Mouse (Mus musculus): ENCODE data around the gene Gm20431. TPM values are rescaled to one million over a fixed set of nuclear protein-coding genes. Genes with fewer than 3 reads are reported as not detected.

The Gm20431 gene
- polyA plus RNA-seq, 1 experiment from 2014 or later: 9.8 TPM

GRCm38 (mm10) chr2:167694963-167695362 is 33.7 kb upstream of the Gm20431 start:
- WGBS: 93% methylated on average over 7 of the region's 7 CpGs
- Histone ChIP-seq H3K4me3 (replicated peaks) (no peak overlapping the region), H3K9ac (replicated peaks) (no peak overlapping the region), H3K36me3 (no peaks in the 10 kb centered on the region), H3K9me3 (no peaks in the 10 kb centered on the region), H3K27ac (no peak overlapping the region), H3K27me3 (peaks cover 29% of the 10 kb centered on the region), H3K4me2 (replicated peaks) (no peak overlapping the region), H3K4me1 (replicated peaks) (peaks cover under 1% of the 10 kb centered on the region)
- ATAC-seq: no peak

GRCm38 (mm10) chr2:167694244-167694643 is 32.9 kb upstream of the Gm20431 start:
- no peak overlapping the region for H3K4me3 ChIP-seq (replicated peaks)
- no peak overlapping the region for H3K9ac ChIP-seq (replicated peaks)
- ATAC-seq: no peak
- H3K9me3 ChIP-seq: no peaks in the 10 kb centered on the region
- WGBS: 65% methylated on average over 1 of the region's 1 CpGs
- H3K4me1 ChIP-seq (replicated peaks): peaks cover 8% of the 10 kb centered on the region
- no peak overlapping the region for H3K4me2 ChIP-seq (replicated peaks)
- H3K36me3 ChIP-seq: no peaks in the 10 kb centered on the region
- no peak overlapping the region for H3K27ac ChIP-seq
- peaks cover 36% of the 10 kb centered on the region for H3K27me3 ChIP-seq

GRCm38 (mm10) chr2:167693540-167693939 is 32.2 kb upstream of the Gm20431 start:
- Histone ChIP-seq H3K9me3 (no peaks in the 10 kb centered on the region), H3K9ac (replicated peaks) (no peak overlapping the region), H3K27ac (no peak overlapping the region), H3K4me1 (replicated peaks) (peaks cover 11% of the 10 kb centered on the region), H3K4me2 (replicated peaks) (no peak overlapping the region), H3K36me3 (no peaks in the 10 kb centered on the region), H3K27me3 (peaks cover 43% of the 10 kb centered on the region), H3K4me3 (replicated peaks) (no peak overlapping the region)
- WGBS: 93% methylated on average over 2 of the region's 2 CpGs
- no peak for ATAC-seq

GRCm38 (mm10) chr2:167692831-167693230 is 31.5 kb upstream of the Gm20431 start:
- H3K27ac ChIP-seq: no peak overlapping the region
- ATAC-seq: no peak
- H3K27me3 ChIP-seq: peaks cover 50% of the 10 kb centered on the region
- no peak overlapping the region for H3K4me2 ChIP-seq (replicated peaks)
- H3K9ac ChIP-seq (replicated peaks): no peak overlapping the region
- peaks cover 11% of the 10 kb centered on the region for H3K4me1 ChIP-seq (replicated peaks)
- no peak overlapping the region for H3K4me3 ChIP-seq (replicated peaks)
- no peaks in the 10 kb centered on the region for H3K9me3 ChIP-seq
- WGBS: 68% methylated on average over 3 of the region's 3 CpGs
- H3K36me3 ChIP-seq: no peaks in the 10 kb centered on the region

GRCm38 (mm10) chr2:167691871-167692661 is 30.8 kb upstream of the Gm20431 start:
- Histone ChIP-seq H3K9me3 (no peaks in the 10 kb centered on the region), H3K9ac (replicated peaks) (no peak overlapping the region), H3K4me2 (replicated peaks) (no peak overlapping the region), H3K27ac (no peak overlapping the region), H3K27me3 (peaks cover 58% of the 10 kb centered on the region), H3K4me1 (replicated peaks) (peaks cover 11% of the 10 kb centered on the region), H3K36me3 (no peaks in the 10 kb centered on the region), H3K4me3 (replicated peaks) (no peak overlapping the region)
- WGBS: 93% methylated on average over 14 of the region's 14 CpGs
- no peak for ATAC-seq

- Histone ChIP-seq H3K36me3 (no peaks in the 10 kb centered on the region), H3K27ac (no peak overlapping the region), H3K9ac (replicated peaks) (no peak overlapping the region), H3K4me3 (replicated peaks) (no peak overlapping the region), H3K4me1 (replicated peaks) (peaks cover 11% of the 10 kb centered on the region), H3K9me3 (no peaks in the 10 kb centered on the region), H3K27me3 (peaks cover 65% of the 10 kb centered on the region), H3K4me2 (replicated peaks) (no peak overlapping the region)
- no peak for ATAC-seq
- WGBS: 88% methylated on average over 6 of the region's 6 CpGs
Measured at GRCm38 (mm10) chr2:167691410-167691809, 30.1 kb upstream of the Gm20431 start.

- no peak overlapping the region for H3K9ac ChIP-seq (replicated peaks)
- no peak for ATAC-seq
- peaks cover 68% of the 10 kb centered on the region for H3K27me3 ChIP-seq
- no peak overlapping the region for H3K4me3 ChIP-seq (replicated peaks)
- H3K9me3 ChIP-seq: no peaks in the 10 kb centered on the region
- H3K4me2 ChIP-seq (replicated peaks): no peak overlapping the region
- H3K27ac ChIP-seq: no peak overlapping the region
- H3K36me3 ChIP-seq: no peaks in the 10 kb centered on the region
- 87% methylated on average over 12 of the region's 12 CpGs for WGBS
- H3K4me1 ChIP-seq (replicated peaks): peaks cover 11% of the 10 kb centered on the region
Measured at GRCm38 (mm10) chr2:167690962-167691311, 29.6 kb upstream of the Gm20431 start.

GRCm38 (mm10) chr2:167690219-167690961 is 29.1 kb upstream of the Gm20431 start:
- ATAC-seq: no peak
- peak overlapping the region; percentile 84 for H3K4me2 ChIP-seq (replicated peaks)
- no peak overlapping the region for H3K9ac ChIP-seq (replicated peaks)
- peaks cover 73% of the 10 kb centered on the region for H3K27me3 ChIP-seq
- H3K27ac ChIP-seq: no peak overlapping the region
- H3K9me3 ChIP-seq: no peaks in the 10 kb centered on the region
- H3K4me3 ChIP-seq (replicated peaks): peak overlapping the region; percentile 51
- no peaks in the 10 kb centered on the region for H3K36me3 ChIP-seq
- peaks cover 11% of the 10 kb centered on the region for H3K4me1 ChIP-seq (replicated peaks)
- 65% methylated on average over 15 of the region's 15 CpGs for WGBS

- Histone ChIP-seq H3K4me2 (replicated peaks) (peak within 1 kb of the TSS; percentile 84), H3K27ac (no peak within 1 kb of the TSS), H3K4me3 (replicated peaks) (peak within 1 kb of the TSS; percentile 51), H3K4me1 (replicated peaks) (peaks cover 11% of the 10 kb centered on the region), H3K36me3 (no peaks in the 10 kb centered on the region), H3K9ac (replicated peaks) (peak within 1 kb of the TSS; percentile 61), H3K27me3 (peaks cover 73% of the 10 kb centered on the region), H3K9me3 (no peaks in the 10 kb centered on the region)
- under 1% methylated on average over 91 of the region's 99 CpGs for WGBS
- ATAC-seq: no peak
Measured at GRCm38 (mm10) chr2:167689501-167690218, 28.4 kb upstream of the Gm20431 start, which contains the start of gene Tmem189. Gene Tmem189 (minus strand): TSS chr2:167689822.

GRCm38 (mm10) chr2:167688498-167689451 is 27.5 kb upstream of the Gm20431 start, which contains the start of gene Cebpb:
Gene Cebpb (plus strand): TSS chr2:167688915.
- peaks cover 73% of the 10 kb centered on the region for H3K27me3 ChIP-seq
- no peaks in the 10 kb centered on the region for H3K9me3 ChIP-seq
- peak; percentile 46 for ATAC-seq
- H3K9ac ChIP-seq (replicated peaks): peak within 1 kb of the TSS; percentile 61
- peaks cover 11% of the 10 kb centered on the region for H3K4me1 ChIP-seq (replicated peaks)
- no peaks in the 10 kb centered on the region for H3K36me3 ChIP-seq
- no peak within 1 kb of the TSS for H3K27ac ChIP-seq
- H3K4me2 ChIP-seq (replicated peaks): peak within 1 kb of the TSS; percentile 84
- WGBS: 1% methylated on average over 100 of the region's 147 CpGs
- peak within 1 kb of the TSS; percentile 51 for H3K4me3 ChIP-seq (replicated peaks)

GRCm38 (mm10) chr2:167688126-167688497 is 26.8 kb upstream of the Gm20431 start:
- H3K9ac ChIP-seq (replicated peaks): no peak overlapping the region
- peak; percentile 77 for ATAC-seq
- 25% methylated on average over 12 of the region's 12 CpGs for WGBS
- H3K9me3 ChIP-seq: no peaks in the 10 kb centered on the region
- peak overlapping the region; percentile 84 for H3K4me2 ChIP-seq (replicated peaks)
- no peaks in the 10 kb centered on the region for H3K36me3 ChIP-seq
- H3K4me3 ChIP-seq (replicated peaks): peak overlapping the region; percentile 51
- peaks cover 11% of the 10 kb centered on the region for H3K4me1 ChIP-seq (replicated peaks)
- no peak overlapping the region for H3K27ac ChIP-seq
- peaks cover 73% of the 10 kb centered on the region for H3K27me3 ChIP-seq

Measured in midbrain, embryonic 13.5 days (tissue).